Mouse (Mus musculus) left cerebral cortex, adult 8-10 months (tissue): ENCODE results near the gene Dhx34. TPM values are rescaled to one million over a fixed set of nuclear protein-coding genes. Genes with fewer than 3 reads are reported as not detected.

Experiments used
- DNase-seq, 2 experiments: peaks; one replicate each; pipeline ENCODE4 v3.0.0; 2022; ENCODE audit warnings: low spot score in 2 of 2
- total RNA-seq, 4 experiments: library from RNA; stranded (reverse); gene quantifications; 2 replicates each; pipeline ENCODE4 v1.2.4; 2022

Gene Dhx34
- total RNA-seq, 4 experiments from 2014 or later: 12.4 to 14.5 (median 13.4) TPM

- DNase-seq: no peak
Observed at GRCm38 (mm10) chr7:16210862-16211365, 10.9 kb downstream of the Dhx34 start.

GRCm38 (mm10) chr7:16208781-16209665 is 12.8 kb downstream of the Dhx34 start:
- no peak for DNase-seq

GRCm38 (mm10) chr7:16207496-16207895 is 14.3 kb downstream of the Dhx34 start:
- DNase-seq: peak; percentile 31 to 77

- DNase-seq: no peak
Observed at GRCm38 (mm10) chr7:16207076-16207475, 14.8 kb downstream of the Dhx34 start.

- no peak for DNase-seq
Observed at GRCm38 (mm10) chr7:16204791-16205190, 17.0 kb downstream of the Dhx34 start.

GRCm38 (mm10) chr7:16203505-16203903 is 18.3 kb downstream of the Dhx34 start:
- DNase-seq: no peak

GRCm38 (mm10) chr7:16202756-16203504 is 18.9 kb downstream of the Dhx34 start:
- DNase-seq: no peak

- DNase-seq: no peak
Observed at GRCm38 (mm10) chr7:16201136-16201535, 20.7 kb downstream of the Dhx34 start.

GRCm38 (mm10) chr7:16198540-16198939 is 23.3 kb downstream of the Dhx34 start:
- DNase-seq: no peak

- DNase-seq: no peak
Observed at GRCm38 (mm10) chr7:16197166-16197565, 24.7 kb downstream of the Dhx34 start.

GRCm38 (mm10) chr7:16196616-16197015 is 25.2 kb downstream of the Dhx34 start:
- no peak for DNase-seq

- no peak for DNase-seq
Observed at GRCm38 (mm10) chr7:16193702-16194101, 28.1 kb downstream of the Dhx34 start.

- DNase-seq: peak in 1 of 2 experiments; percentile 80
Observed at GRCm38 (mm10) chr7:16192315-16192714, 29.5 kb downstream of the Dhx34 start.

- DNase-seq: no peak
Observed at GRCm38 (mm10) chr7:16187494-16187893, 34.3 kb downstream of the Dhx34 start.

GRCm38 (mm10) chr7:16183663-16184062 is 38.2 kb downstream of the Dhx34 start:
- no peak for DNase-seq

- no peak for DNase-seq
Observed at GRCm38 (mm10) chr7:16178114-16178513, 43.7 kb downstream of the Dhx34 start.

- no peak for DNase-seq
Observed at GRCm38 (mm10) chr7:16175542-16175931, 46.3 kb downstream of the Dhx34 start.

GRCm38 (mm10) chr7:16174597-16175541 is 47.0 kb downstream of the Dhx34 start, which contains the start of gene Meis3:
Gene Meis3 (plus strand): TSS chr7:16175090.
- DNase-seq: peak in 1 of 2 experiments; percentile 52

- DNase-seq: no peak
Observed at GRCm38 (mm10) chr7:16173146-16173545, 48.7 kb downstream of the Dhx34 start.

- DNase-seq: no peak
Observed at GRCm38 (mm10) chr7:16172586-16173140, 49.2 kb downstream of the Dhx34 start.

GRCm38 (mm10) chr7:16172141-16172581 is 49.7 kb downstream of the Dhx34 start:
- no peak for DNase-seq
